Mouse (Mus musculus) large intestine, adult 2 months (tissue): ENCODE results near the gene Bnc2. TPM values are rescaled to one million over a fixed set of nuclear protein-coding genes. Genes with fewer than 3 reads are reported as not detected.

Experiments used
- DNase-seq: peaks from one replicate; pipeline ENCODE4 v3.0.0-alpha.2; 2012; ENCODE audit warnings: low read depth, low spot score
- WGBS: fragments of 180-500 bp; shearing (Covaris S2); methylation state at CpG from one replicate; pipeline ENCODE4 v1.1.7; 2018; 5-methylcytosine and 5-hydroxymethylcytosine counted together
- polyA plus RNA-seq: library from polyadenylated mRNA; depleted of rRNA; stranded (reverse); fragments of >200 nt; gene quantifications from 2 replicates; pipeline ENCODE4 v1.2.3, GENCODE M21; 2012

Gene Bnc2
- polyA plus RNA-seq, 1 experiment = 1.3 TPM

GRCm38 (mm10) chr4:84352656-84353055 lies 322.4 kb downstream of the Bnc2 start:
- DNase-seq = no peak
- WGBS = 60% methylated on average over 2 of the region's 2 CpGs

GRCm38 (mm10) chr4:84349536-84349935 lies 325.5 kb downstream of the Bnc2 start:
- 27% methylated on average over 5 of the region's 5 CpGs for WGBS
- DNase-seq = no peak

GRCm38 (mm10) chr4:84339172-84339571 lies 335.9 kb downstream of the Bnc2 start:
- DNase-seq = no peak
- WGBS = 78% methylated on average over 4 of the region's 4 CpGs

GRCm38 (mm10) chr4:84331995-84332394 lies 343.1 kb downstream of the Bnc2 start:
- WGBS = 76% methylated on average over 9 of the region's 9 CpGs
- no peak for DNase-seq

GRCm38 (mm10) chr4:84331450-84331849 lies 343.6 kb downstream of the Bnc2 start:
- WGBS = 63% methylated on average over 3 of the region's 3 CpGs
- no peak for DNase-seq

- 89% methylated on average over 4 of the region's 4 CpGs for WGBS
- no peak for DNase-seq
These were observed 344.6 kb downstream of the Bnc2 start for GRCm38 (mm10) chr4:84330509-84330908.

- 79% methylated on average over 5 of the region's 5 CpGs for whole genome bisulfite sequencing
- DNase-seq = no peak
These were observed 345.4 kb downstream of the Bnc2 start for GRCm38 (mm10) chr4:84329651-84330050.

DNA sequence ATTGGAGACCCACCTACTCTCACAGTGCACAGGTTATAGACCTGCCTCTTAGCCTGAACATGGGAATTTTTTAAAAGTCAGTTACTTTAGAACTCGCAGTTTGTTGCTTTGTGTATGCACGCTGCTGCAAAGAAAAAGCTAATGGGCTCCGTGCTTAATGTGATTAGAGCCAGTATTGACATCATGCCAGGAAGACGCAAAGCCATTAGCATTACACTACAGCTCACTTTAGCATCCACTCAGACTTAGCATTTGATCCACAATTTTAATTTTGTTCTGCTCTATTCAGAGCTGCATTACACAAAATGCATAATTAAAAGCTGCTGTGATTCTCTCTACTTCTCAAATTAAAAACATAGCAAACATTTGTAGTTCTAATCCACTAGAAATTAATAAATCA lies 350.7 kb downstream of the Bnc2 start:
- DNase-seq = no peak
- WGBS = 85% methylated on average over 4 of the region's 4 CpGs

DNA sequence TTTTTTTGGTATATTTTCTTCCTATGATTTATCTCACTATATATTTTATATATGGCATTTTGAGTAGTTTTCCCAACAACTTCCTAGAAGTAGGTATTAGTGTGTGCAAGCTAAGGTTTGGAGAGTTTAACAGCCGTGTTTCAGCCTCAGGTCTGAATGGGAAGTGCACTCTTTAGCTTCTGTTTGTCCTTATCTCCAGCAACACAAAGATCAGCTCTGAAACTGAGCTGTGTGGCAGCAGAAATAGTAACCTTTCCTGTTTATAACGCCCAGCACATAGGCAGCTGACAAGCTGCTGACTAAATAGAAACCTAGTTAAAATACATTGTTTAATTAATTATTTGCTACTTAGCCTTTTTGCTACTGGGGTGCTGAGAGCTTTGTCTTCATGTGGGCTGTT lies 353.5 kb downstream of the Bnc2 start:
- 31% methylated on average over 2 of the region's 2 CpGs for WGBS
- no peak for DNase-seq

DNA sequence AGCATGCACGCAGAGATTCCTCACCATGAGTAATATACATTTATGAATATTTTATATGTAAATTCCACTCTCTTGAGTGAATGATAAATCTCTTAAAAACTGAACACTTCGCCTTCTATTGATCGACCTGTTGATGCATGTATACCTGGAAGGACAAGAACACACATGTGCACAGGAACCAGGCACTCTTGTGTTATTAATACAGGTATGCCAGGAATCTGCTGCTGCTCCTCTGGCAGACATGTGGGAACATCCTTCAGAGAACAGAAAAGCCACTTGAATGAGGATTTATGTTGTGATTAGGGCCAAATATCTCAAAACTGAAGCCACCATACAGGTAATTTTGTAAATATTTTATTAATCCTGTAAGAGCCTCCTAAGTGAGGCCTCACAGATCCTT lies 357.7 kb downstream of the Bnc2 start:
- no peak for DNase-seq
- 89% methylated on average over 3 of the region's 3 CpGs for WGBS

- DNase-seq = no peak
- 54% methylated on average over 2 of the region's 2 CpGs for WGBS
These were observed 363.7 kb downstream of the Bnc2 start for GRCm38 (mm10) chr4:84311371-84311770.

GRCm38 (mm10) chr4:84310851-84311250 lies 364.2 kb downstream of the Bnc2 start:
- DNase-seq = no peak
- 47% methylated on average over 3 of the region's 3 CpGs for WGBS

- no peak for DNase-seq
- 20% methylated on average over 4 of the region's 4 CpGs for WGBS
These were observed 366.7 kb downstream of the Bnc2 start for GRCm38 (mm10) chr4:84308226-84308862.

- WGBS = 86% methylated on average over 9 of the region's 9 CpGs
- no peak for DNase-seq
These were observed 368.0 kb downstream of the Bnc2 start for GRCm38 (mm10) chr4:84306928-84307606.

DNA sequence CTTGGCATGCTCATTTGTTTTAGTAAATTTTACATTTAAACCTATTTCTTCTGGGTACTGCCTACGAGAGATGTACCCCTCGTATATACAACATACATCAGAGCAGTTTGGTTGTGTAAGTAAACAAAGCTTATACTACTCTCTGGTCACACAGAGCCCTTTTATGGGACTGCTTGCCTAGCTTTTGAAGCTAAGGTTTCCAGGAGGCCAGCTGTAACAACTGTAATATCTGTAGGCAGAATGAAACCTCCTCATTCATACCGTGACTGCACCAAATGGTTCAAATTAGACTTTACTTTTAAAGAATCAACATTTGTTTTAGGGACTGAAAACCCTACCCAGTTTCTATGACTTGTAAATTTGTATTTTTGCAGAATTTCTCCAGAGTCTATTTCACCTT lies 372.1 kb downstream of the Bnc2 start:
- WGBS = 33% methylated on average over 3 of the region's 3 CpGs
- no peak for DNase-seq

DNA sequence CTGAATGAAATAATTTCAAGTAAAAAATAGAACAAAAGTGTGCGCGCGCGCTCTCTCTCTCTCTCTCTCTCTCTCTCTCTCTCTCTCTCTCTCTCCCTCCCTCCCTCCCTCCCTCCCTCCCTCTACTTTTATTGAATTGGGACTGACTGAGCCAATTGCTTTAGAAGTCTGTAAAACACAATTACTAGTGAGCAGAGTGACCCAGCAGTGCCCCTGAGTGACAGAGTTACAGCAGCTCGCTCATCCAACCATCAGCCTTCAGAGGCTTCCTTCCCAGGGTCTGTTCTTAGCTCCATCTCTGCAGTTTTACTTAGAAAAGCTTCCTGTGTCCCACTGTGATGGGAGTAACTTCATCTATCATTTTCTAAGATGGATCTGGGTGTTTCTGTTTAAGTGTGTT lies 389.9 kb downstream of the Bnc2 start:
- WGBS = 65% methylated on average over 5 of the region's 5 CpGs
- no peak for DNase-seq

DNA sequence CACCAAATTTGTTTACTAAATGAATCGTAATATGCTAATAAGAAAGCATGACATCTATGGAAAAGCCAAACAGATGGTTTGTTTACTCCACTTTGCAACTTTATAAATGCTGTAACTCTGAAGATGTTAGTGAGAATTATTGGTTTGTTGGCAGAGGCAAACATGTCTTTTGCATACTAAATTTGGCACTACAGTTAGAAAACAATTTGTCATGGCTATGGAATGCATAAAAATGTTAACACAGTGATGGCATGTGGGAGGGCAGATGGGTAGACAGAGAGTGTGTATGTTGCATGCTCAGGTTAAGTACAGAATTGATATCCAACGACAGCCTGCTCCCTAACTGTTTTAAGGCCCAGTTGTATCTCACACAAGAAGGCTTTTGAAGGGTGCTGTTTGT lies 392.4 kb downstream of the Bnc2 start:
- DNase-seq = no peak
- WGBS = 68% methylated on average over 2 of the region's 2 CpGs

DNA sequence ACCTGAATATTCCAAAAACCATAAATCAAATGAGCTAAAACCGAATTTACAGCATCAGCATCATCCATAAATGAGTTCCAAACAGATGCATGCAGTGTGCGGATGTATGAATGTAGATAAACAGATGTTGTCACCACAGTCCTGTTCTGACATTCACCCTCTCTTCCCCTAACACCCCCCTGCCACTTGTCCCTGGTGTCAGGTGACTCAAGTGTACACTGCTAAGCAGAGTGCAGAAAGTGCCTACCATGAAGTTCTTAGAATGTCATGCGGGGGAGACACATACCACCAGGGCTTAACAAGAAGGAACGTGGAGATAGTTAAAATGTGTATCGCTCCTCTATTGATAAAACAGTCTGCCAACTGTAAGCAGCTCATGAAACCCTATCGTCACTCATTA lies 396.9 kb downstream of the Bnc2 start:
- no peak for DNase-seq
- 77% methylated on average over 6 of the region's 6 CpGs for WGBS

DNA sequence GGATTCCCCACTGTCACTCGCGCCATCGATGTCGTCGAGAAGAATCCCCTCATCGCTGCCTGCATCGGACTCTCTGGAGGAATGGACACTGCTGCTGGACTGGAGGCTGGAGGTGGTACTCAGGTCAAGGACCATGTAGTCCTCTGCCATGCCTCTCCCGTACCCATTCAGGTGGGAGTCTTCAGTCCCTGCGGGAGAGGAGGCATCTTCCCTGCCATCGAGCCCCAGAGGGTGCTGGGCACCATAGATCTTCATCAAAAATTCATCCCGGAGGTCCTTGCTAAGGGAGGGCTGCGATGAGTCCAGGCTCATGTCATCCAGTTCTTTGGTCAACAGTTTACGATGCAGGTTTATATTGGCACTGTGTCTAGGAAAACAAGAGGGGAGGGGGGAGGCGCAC lies 399.0 kb downstream of the Bnc2 start:
- WGBS = 86% methylated on average over 14 of the region's 14 CpGs
- DNase-seq = no peak

DNA sequence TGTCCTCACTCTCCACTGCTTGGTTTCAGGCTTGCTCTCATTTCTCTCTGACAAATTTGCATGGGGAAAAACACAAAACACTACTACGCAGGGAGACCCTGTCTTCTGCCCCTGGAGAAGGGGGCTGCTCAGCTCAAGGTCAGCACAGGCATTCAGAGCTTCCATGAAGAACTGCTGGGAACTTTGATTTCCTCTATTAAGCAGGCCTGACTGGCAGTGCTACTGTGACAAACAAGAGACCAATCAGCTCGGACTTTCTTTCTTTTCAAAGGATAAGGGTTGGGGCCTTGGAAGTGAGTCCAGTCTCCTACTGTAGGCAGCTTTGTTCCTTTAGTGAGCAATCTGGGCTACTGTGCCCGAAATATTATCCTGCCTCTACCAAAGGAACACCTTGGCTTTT lies 400.9 kb downstream of the Bnc2 start:
- 76% methylated on average over 3 of the region's 3 CpGs for WGBS
- no peak for DNase-seq

DNA sequence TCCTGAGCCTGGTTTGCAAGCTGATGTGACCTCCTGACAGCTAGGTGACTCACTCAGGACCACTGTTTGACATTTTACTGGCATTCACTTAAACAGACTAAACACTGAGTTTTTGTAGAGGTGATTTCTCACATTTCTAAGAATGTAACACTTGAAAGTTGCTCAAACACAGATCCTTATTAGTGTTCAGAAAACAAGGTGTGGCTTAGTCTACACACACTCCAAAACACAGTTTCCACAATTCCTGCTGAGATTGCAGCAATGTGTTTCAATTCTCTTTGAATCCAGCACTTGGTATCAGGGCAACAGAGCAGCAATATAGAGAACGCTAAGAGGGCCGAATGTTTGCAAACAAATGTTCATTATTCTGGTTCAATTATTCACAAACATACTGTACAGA lies 402.2 kb downstream of the Bnc2 start:
- WGBS = 56% methylated on average over 2 of the region's 2 CpGs
- no peak for DNase-seq

- DNase-seq = no peak
- 63% methylated on average over 6 of the region's 6 CpGs for WGBS
These were observed 405.2 kb downstream of the Bnc2 start for GRCm38 (mm10) chr4:84269845-84270244.
